Mouse (Mus musculus): ENCODE data around the gene Sorcs3.

Gene Sorcs3

GRCm38 (mm10) chr19:48544294-48544693, 338.5 kb downstream of the Sorcs3 start:
- DNase-seq, result no peak

- no peak for DNase-seq
Observed at GRCm38 (mm10) chr19:48545421-48546132, 339.8 kb downstream of the Sorcs3 start.

- no peak for DNase-seq
Observed at GRCm38 (mm10) chr19:48546133-48546448, 340.3 kb downstream of the Sorcs3 start.

- no peak for DNase-seq
Observed at GRCm38 (mm10) chr19:48548143-48548881, 342.5 kb downstream of the Sorcs3 start.

- no peak for DNase-seq
Observed at GRCm38 (mm10) chr19:48559432-48559831, 353.6 kb downstream of the Sorcs3 start.

- DNase-seq, result no peak
Observed at GRCm38 (mm10) chr19:48575736-48576135, 369.9 kb downstream of the Sorcs3 start.

GRCm38 (mm10) chr19:48577169-48577568, 371.3 kb downstream of the Sorcs3 start:
- DNase-seq, result no peak

- DNase-seq, result peak in 1 of 2 experiments; percentile 6
Observed at GRCm38 (mm10) chr19:48584938-48585560, 379.2 kb downstream of the Sorcs3 start.

- DNase-seq, result no peak
Observed at GRCm38 (mm10) chr19:48616951-48617350, 411.1 kb downstream of the Sorcs3 start.

- no peak for DNase-seq
Observed at GRCm38 (mm10) chr19:48630671-48631327, 425.0 kb downstream of the Sorcs3 start.

- DNase-seq, result no peak
Observed at GRCm38 (mm10) chr19:48642566-48642965, 436.7 kb downstream of the Sorcs3 start.

GRCm38 (mm10) chr19:48649941-48650340, 444.1 kb downstream of the Sorcs3 start:
- no peak for DNase-seq

- no peak for DNase-seq
Observed at GRCm38 (mm10) chr19:48651617-48652016, 445.8 kb downstream of the Sorcs3 start.

GRCm38 (mm10) chr19:48660201-48660600, 454.4 kb downstream of the Sorcs3 start:
- no peak for DNase-seq

- no peak for DNase-seq
Observed at GRCm38 (mm10) chr19:48679896-48680295, 474.1 kb downstream of the Sorcs3 start.

- DNase-seq, result peak; percentile 17 to 21
Observed at GRCm38 (mm10) chr19:48682485-48682884, 476.7 kb downstream of the Sorcs3 start.

- peak; percentile 6 to 16 for DNase-seq
Observed at GRCm38 (mm10) chr19:48686369-48686768, 480.5 kb downstream of the Sorcs3 start.

GRCm38 (mm10) chr19:48700111-48700658, 494.4 kb downstream of the Sorcs3 start:
- DNase-seq, result no peak

GRCm38 (mm10) chr19:48703763-48704162, 497.9 kb downstream of the Sorcs3 start:
- DNase-seq, result no peak

- DNase-seq, result peak; percentile 5 to 18
Observed at GRCm38 (mm10) chr19:48706267-48706923, 500.6 kb downstream of the Sorcs3 start.

- no peak for DNase-seq
Observed at GRCm38 (mm10) chr19:48706924-48707320, 501.1 kb downstream of the Sorcs3 start.

- DNase-seq, result no peak
Observed at GRCm38 (mm10) chr19:48725851-48726419, 520.1 kb downstream of the Sorcs3 start.
